Mouse (Mus musculus): ENCODE measurements around the gene Fam163b. TPM values are rescaled to one million over a fixed set of nuclear protein-coding genes. Genes with fewer than 3 reads are reported as not detected.

Fam163b gene
- polyA plus RNA-seq, 1 experiment from 2014 or later = 0.07 TPM

DNA sequence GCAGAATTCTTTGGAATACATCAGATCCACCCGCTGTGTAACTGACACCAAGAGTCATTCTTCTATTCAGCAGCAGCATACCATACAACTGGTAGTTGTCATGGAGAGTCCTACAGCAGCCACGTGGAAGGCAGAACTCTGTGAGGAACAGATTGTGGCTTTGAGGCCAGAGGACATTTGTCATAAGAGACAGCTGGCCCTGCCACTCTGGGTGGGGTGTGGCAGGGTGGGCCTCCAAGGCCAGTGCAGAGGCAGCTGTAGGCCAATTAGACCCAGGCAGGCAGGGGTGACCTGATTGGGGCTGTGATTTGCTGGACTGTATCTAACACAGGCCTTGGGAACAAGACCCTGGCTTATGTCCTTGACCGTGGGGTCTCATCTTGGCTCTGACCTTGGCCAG is 72.6 kb downstream of the Fam163b start:
- ATAC-seq (ENCODE audit: low FRiP score, low TSS enrichment) = peak; percentile 25; the same call in 1 of the 2 replicates
- 47% methylated on average over 3 of the region's 3 CpGs for WGBS

DNA sequence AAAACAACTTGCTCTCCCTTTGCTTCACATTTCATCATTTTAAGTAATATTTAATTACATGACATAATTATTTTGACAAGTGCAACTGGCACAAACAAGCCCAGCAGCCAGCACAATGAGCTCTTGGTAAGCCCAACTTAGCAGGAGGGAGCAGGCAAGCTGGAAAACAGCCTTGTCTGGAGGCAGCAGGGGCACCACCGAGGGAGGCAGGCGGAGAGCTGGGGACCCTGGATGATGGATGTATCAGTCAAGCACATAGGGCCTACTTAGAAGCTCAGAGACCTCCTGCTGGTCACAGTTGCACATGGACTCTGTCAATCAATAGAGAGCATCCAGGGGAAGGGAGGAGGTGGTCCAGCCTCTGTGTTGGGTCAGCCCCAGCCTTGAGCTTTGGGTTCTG is 74.3 kb downstream of the Fam163b start:
- no peak overlapping the region for H3K4me2 ChIP-seq (replicated peaks; ENCODE audit: low read depth)
- H3K4me3 ChIP-seq (ENCODE audit: low read depth, low read length) = no peak overlapping the region
- ATAC-seq (ENCODE audit: low FRiP score, low TSS enrichment) = no peak
- 47% methylated on average over 2 of the region's 2 CpGs for WGBS
- DNase-seq (ENCODE audit: low spot score) = no peak
- H3K27me3 ChIP-seq (ENCODE audit: control insufficient read depth, insufficient read depth, low read length) = no peaks in the 10 kb centered on the region
- peaks cover 5% of the 10 kb centered on the region; the same call in 1 of the 2 replicates for H3K4me1 ChIP-seq (replicated peaks; ENCODE audit: control insufficient read depth, insufficient read depth)
- H3K27ac ChIP-seq (replicated peaks) = no peak overlapping the region
- no peaks in the 10 kb centered on the region for H3K9me3 ChIP-seq (ENCODE audit: control insufficient read depth, low read length)
- TF ChIP-seq EP300 (optimal IDR thresholded peaks at IDR 0.05) = no peak
- no peaks in the 10 kb centered on the region for H3K36me3 ChIP-seq (ENCODE audit: control insufficient read depth, insufficient read depth, low read length)
- H3K9ac ChIP-seq (ENCODE audit: low read length) = no peak overlapping the region

More for the DNA sequence above, 72.6 kb downstream of the Fam163b start:
- Histone ChIP-seq H3K9me3 (ENCODE audit: control insufficient read depth, low read length) (no peaks in the 10 kb centered on the region), H3K27me3 (ENCODE audit: control insufficient read depth, insufficient read depth, low read length) (no peaks in the 10 kb centered on the region), H3K4me3 (ENCODE audit: low read depth, low read length) (no peak overlapping the region), H3K27ac (replicated peaks) (no peak overlapping the region), H3K36me3 (ENCODE audit: control insufficient read depth, insufficient read depth, low read length) (no peaks in the 10 kb centered on the region), H3K9ac (ENCODE audit: low read length) (no peak overlapping the region), H3K4me1 (replicated peaks; ENCODE audit: control insufficient read depth, insufficient read depth) (peaks cover 5% of the 10 kb centered on the region; the same call in 1 of the 2 replicates), H3K4me2 (replicated peaks; ENCODE audit: low read depth) (no peak overlapping the region)
- TF ChIP-seq EP300 (optimal IDR thresholded peaks at IDR 0.05) (no peak), CTCF (IDR thresholded peaks at IDR 0.05; ENCODE audit: low read depth) (no peak)
- no peak for DNase-seq (ENCODE audit: low spot score)

GRCm38 (mm10) chr2:27067124-27067523 is 75.2 kb downstream of the Fam163b start:
- Histone ChIP-seq H3K27me3 (ENCODE audit: control insufficient read depth, insufficient read depth, low read length) (no peaks in the 10 kb centered on the region), H3K4me1 (replicated peaks; ENCODE audit: control insufficient read depth, insufficient read depth) (peaks cover 5% of the 10 kb centered on the region; the same call in 1 of the 2 replicates), H3K9me3 (ENCODE audit: control insufficient read depth, low read length) (no peaks in the 10 kb centered on the region), H3K9ac (ENCODE audit: low read length) (no peak overlapping the region), H3K4me2 (replicated peaks; ENCODE audit: low read depth) (no peak overlapping the region), H3K4me3 (ENCODE audit: low read depth, low read length) (no peak overlapping the region), H3K27ac (replicated peaks) (no peak overlapping the region), H3K36me3 (ENCODE audit: control insufficient read depth, insufficient read depth, low read length) (no peaks in the 10 kb centered on the region)
- TF ChIP-seq CTCF (IDR thresholded peaks at IDR 0.05; ENCODE audit: low read depth) = no peak
- ATAC-seq (ENCODE audit: low FRiP score, low TSS enrichment) (no peak), DNase-seq (ENCODE audit: low spot score) (no peak)
- 95% methylated on average over 2 of the region's 2 CpGs for WGBS

Other genes with a start within 250 kb of the Fam163b start
- gene Surf6, start 239.6 kb downstream of the Fam163b start, polyA plus RNA-seq (2015; fragmentation: Nextera tagmentation; extraction: Ambion mirVana) = 12.5 and 12.8 TPM in 2 replicates
- 22.5 and 23.9 TPM in 2 replicates for gene Med22, start 231.8 kb downstream of the Fam163b start, polyA plus RNA-seq (2015; fragmentation: Nextera tagmentation; extraction: Ambion mirVana)
- gene Rpl7a, start 231.7 kb downstream of the Fam163b start, polyA plus RNA-seq (2015; fragmentation: Nextera tagmentation; extraction: Ambion mirVana) = 477 and 505 TPM in 2 replicates
- gene Surf2, start 226.1 kb downstream of the Fam163b start, polyA plus RNA-seq (2015; fragmentation: Nextera tagmentation; extraction: Ambion mirVana) = 26.2 and 26.5 TPM in 2 replicates
- gene Surf1, start 226.0 kb downstream of the Fam163b start, polyA plus RNA-seq (2015; fragmentation: Nextera tagmentation; extraction: Ambion mirVana) = 64.7 and 68.2 TPM in 2 replicates
- gene Surf4, start 208.6 kb downstream of the Fam163b start, polyA plus RNA-seq (2015; fragmentation: Nextera tagmentation; extraction: Ambion mirVana) = 175 and 183 TPM in 2 replicates
- 0.08 TPM in 1 of 2 replicates, not detected in the other for gene Stkld1, start 208.4 kb downstream of the Fam163b start, polyA plus RNA-seq (2015; fragmentation: Nextera tagmentation; extraction: Ambion mirVana)
- gene Rexo4, start 178.1 kb downstream of the Fam163b start, polyA plus RNA-seq (2015; fragmentation: Nextera tagmentation; extraction: Ambion mirVana) = 21.7 and 23.0 TPM in 2 replicates
- gene Adamts13, start 169.1 kb downstream of the Fam163b start, polyA plus RNA-seq (2015; fragmentation: Nextera tagmentation; extraction: Ambion mirVana) = 0.05 and 0.10 TPM in 2 replicates
- 35.1 and 37.7 TPM in 2 replicates for gene Cacfd1, start 132.6 kb downstream of the Fam163b start, polyA plus RNA-seq (2015; fragmentation: Nextera tagmentation; extraction: Ambion mirVana)
- gene Slc2a6, start 114.5 kb downstream of the Fam163b start, polyA plus RNA-seq (2015; fragmentation: Nextera tagmentation; extraction: Ambion mirVana) = 2.0 and 2.7 TPM in 2 replicates
- gene Mymk, start 70.3 kb downstream of the Fam163b start, polyA plus RNA-seq (2015; fragmentation: Nextera tagmentation; extraction: Ambion mirVana) = 0.55 and 1.1 TPM in 2 replicates
- 1.4 and 3.4 TPM in 2 replicates for gene Adamtsl2, start 63.1 kb downstream of the Fam163b start, polyA plus RNA-seq (2015; fragmentation: Nextera tagmentation; extraction: Ambion mirVana)
- 0.13 and 0.22 TPM in 2 replicates for gene Dbh, start 22.7 kb upstream of the Fam163b start, polyA plus RNA-seq (2015; fragmentation: Nextera tagmentation; extraction: Ambion mirVana)
- 7.2 and 8.9 TPM in 2 replicates for gene Sardh, start 105.8 kb upstream of the Fam163b start, polyA plus RNA-seq (2015; fragmentation: Nextera tagmentation; extraction: Ambion mirVana)